Mouse (Mus musculus) cortical plate, adult 2 months (tissue): ENCODE measurements around the gene Rgl3.

Source experiments
- CTCF ChIP-seq: fragments of 200-500 bp; IDR thresholded peaks from 2 replicates; pipeline ENCODE4 v1.5.1; 2011; ENCODE audit warnings: mild to moderate bottlenecking, control low read depth, low read length; ENCODE audit not compliant: insufficient read depth; ENCODE audit errors: extremely low read depth
- POLR2A ChIP-seq: fragments of 200-500 bp; IDR thresholded peaks from 2 replicates; pipeline ENCODE4 v1.6.1; 2011; ENCODE audit warnings: mild to moderate bottlenecking, low read length, control low read depth; ENCODE audit not compliant: insufficient read depth; ENCODE audit errors: extremely low read depth

DNA sequence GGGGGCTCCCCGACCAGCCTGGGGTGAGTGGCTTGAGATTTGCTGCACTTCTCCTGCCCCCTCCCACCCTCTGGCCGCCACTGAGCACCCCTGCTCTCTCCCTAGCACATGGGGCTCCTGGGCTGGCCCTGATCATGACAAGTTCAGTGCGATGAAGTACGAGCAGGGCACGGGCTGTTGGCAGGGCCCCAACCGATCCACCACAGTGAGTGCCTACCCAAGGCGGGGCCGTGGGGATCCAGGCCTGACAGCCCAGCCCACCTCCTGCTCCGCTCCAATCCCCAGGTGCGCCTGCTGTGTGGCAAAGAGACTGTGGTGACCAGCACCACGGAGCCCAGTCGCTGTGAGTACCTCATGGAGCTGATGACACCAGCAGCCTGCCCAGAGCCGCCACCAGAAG, 23.5 kb upstream of the Rgl3 start:
- TF ChIP-seq CTCF (no peak), POLR2A (no peak)
